Mouse (Mus musculus) brain, embryonic 14.5 days (tissue): Measurements from ENCODE around the gene Nfkbie.

Experiments
- CTCF ChIP-seq: fragments of 200-500 bp; IDR thresholded peaks from 2 replicates; pipeline ENCODE4 v1.5.1; 2012; ENCODE audit warnings: inconsistent platforms, mild to moderate bottlenecking, moderate library complexity, borderline replicate concordance; ENCODE audit not compliant: insufficient read depth, insufficient read length; ENCODE audit errors: extremely low read depth
- POLR2A ChIP-seq: fragments of 200-500 bp; IDR thresholded peaks from 2 replicates; pipeline ENCODE4 v1.6.1; 2012; ENCODE audit warnings: mild to moderate bottlenecking, inconsistent platforms, borderline replicate concordance; ENCODE audit not compliant: poor library complexity, insufficient read depth, insufficient read length, severe bottlenecking; ENCODE audit errors: extremely low read depth

GRCm38 (mm10) chr17:45546941-45547340 lies 8.6 kb upstream of the Nfkbie start:
- no peak for TF ChIP-seq CTCF
- TF ChIP-seq POLR2A = no peak
